Mouse (Mus musculus) kidney, adult 2 months (tissue): ENCODE measurements around the gene Syt1.

ENCODE experiments used
- CTCF ChIP-seq: fragments of 200-500 bp; conservative IDR thresholded peaks from 2 replicates; pipeline ENCODE4 v1.5.1; 2011; ENCODE audit warnings: low read depth, mild to moderate bottlenecking, control low read depth, low read length, moderate library complexity, mixed read lengths; ENCODE audit not compliant: insufficient read depth, insufficient read length
- POLR2A ChIP-seq: fragments of 200-500 bp; IDR thresholded peaks from one replicate; pipeline ENCODE4 v1.6.1; 2011; ENCODE audit warnings: low read depth, low read length, control low read depth

GRCm38 (mm10) chr10:108524306-108525029, 486.3 kb downstream of the Syt1 start:
- TF ChIP-seq POLR2A (no peak), CTCF (peak; percentile 29; the same call in 1 of the 2 replicates)
